Mouse (Mus musculus) left cerebral cortex, postnatal 4 days (tissue): ENCODE results near the gene Prr14l. TPM values are rescaled to one million over a fixed set of nuclear protein-coding genes. Genes with fewer than 3 reads are reported as not detected.
"Not testable (repeated sequence)": the region's sequence is repeated elsewhere in the genome, so short reads cannot be mapped to it uniquely, and the experiment has no call there.

Experiments
- DNase-seq: peaks from one replicate; pipeline ENCODE4 v3.0.0-alpha.2; 2022
- intact Hi-C: fragments of 180-260 bp; cut with DNase I; formaldehyde crosslinking; loops from one replicate; pipeline ENCODE4 v1.15.1; 2025
- total RNA-seq, 2 experiments: library from RNA; stranded (reverse); gene quantifications; 2 replicates each; pipeline ENCODE4 v1.2.3; 2021

Gene Prr14l
- total RNA-seq, 2 experiments from 2014 or later: 26.3 to 31.1 TPM

DNA sequence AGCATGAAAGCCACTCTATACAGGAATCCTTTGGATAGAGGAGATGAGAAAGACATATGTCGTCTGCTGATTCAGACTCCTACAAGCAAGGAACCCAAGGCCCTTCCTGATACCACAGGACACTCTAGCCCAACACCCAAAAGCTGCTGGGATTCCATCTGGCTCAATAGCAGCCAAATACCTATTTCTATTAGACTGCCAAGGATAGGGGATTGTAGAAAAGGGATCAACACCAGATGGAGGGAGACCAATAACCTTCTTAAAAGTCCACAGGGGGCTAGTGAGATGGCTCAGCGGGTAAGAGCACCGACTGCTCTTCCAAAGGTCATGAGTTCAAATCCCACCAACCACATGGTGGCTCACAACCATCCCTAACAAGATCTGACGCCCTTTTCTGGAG, 38.7 kb downstream of the Prr14l start:
- intact Hi-C loops: no loop called here
- no peak for DNase-seq

DNA sequence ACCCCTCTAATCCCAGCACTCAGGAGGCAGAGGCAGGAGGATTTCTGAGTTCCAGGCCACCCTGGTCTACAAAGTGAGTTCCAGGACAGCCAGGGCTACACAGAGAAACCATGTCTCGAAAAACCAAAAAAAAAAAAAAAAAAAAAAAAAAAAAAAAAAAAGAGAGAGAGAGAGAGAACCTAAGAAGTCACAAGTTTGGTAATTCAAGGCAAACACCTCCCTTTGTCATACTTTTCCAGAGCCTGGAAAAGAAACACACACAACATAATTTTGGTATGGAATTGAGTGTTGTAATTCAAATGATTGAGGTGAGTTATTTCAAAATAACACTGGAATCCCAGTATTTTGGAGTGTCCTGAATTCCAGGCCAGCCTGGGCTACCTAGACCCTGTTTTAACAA, 67.6 kb downstream of the Prr14l start:
- intact Hi-C loops, DNase-seq: not testable (repeated sequence)

DNA sequence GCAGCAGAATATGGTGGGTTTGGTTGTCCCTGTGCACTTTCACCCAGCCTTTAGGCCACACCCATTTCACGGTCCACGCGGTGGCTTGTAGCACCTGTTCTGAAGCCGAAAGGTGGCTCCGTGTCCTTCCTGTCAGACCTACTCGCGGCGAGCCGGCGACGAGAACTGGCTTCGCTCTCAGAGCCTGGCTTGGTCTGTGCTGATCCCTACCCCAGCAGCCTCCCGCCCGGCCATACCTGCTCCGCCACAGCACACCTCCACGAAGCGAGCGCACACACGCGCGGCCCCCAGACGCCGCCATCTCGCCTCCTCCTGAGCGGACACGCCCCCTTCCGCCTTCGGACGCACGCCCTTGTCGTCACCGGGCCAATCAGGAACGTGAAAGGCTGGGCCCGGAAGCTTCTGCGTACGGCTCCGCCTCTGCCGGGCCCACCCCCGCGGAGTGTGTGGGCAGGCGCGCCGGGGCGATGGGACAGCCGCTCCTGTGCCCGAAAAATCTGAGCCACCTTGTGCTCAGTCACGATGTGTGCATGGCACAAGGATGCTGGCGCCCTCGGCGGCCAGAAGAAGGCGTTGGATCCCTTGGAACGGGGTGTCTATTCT, 68.6 kb downstream of the Prr14l start, which contains the start of gene Pisd:
Gene Pisd (minus strand): TSS at position 334 of the 603 bp plus-strand sequence.
- intact Hi-C loops: no loop called here
- peak; percentile 96 for DNase-seq

- intact Hi-C loops: no loop called here
Observed at GRCm38 (mm10) chr5:32784726-32785125, 69.3 kb downstream of the Prr14l start.

GRCm38 (mm10) chr5:32781596-32781995, 72.5 kb downstream of the Prr14l start:
- DNase-seq: no peak
- intact Hi-C loops: no loop called here

More at GRCm38 (mm10) chr5:32784726-32785125, 69.3 kb downstream of the Prr14l start:
- no peak for DNase-seq

- no peak for DNase-seq
- intact Hi-C loops: no loop called here
Observed at GRCm38 (mm10) chr5:32778168-32778567, 75.9 kb downstream of the Prr14l start.

- intact Hi-C loops: no loop called here
Observed at GRCm38 (mm10) chr5:32772361-32772760, 81.7 kb downstream of the Prr14l start.

GRCm38 (mm10) chr5:32767636-32768373, 86.3 kb downstream of the Prr14l start:
- DNase-seq: no peak
- intact Hi-C loops: no loop called here

More at GRCm38 (mm10) chr5:32772361-32772760, 81.7 kb downstream of the Prr14l start:
- no peak for DNase-seq

- intact Hi-C loops: no loop called here
- DNase-seq: no peak
Observed at GRCm38 (mm10) chr5:32767004-32767403, 87.1 kb downstream of the Prr14l start.

GRCm38 (mm10) chr5:32761566-32762140, 92.4 kb downstream of the Prr14l start:
- intact Hi-C loops: no loop called here
- no peak for DNase-seq

DNA sequence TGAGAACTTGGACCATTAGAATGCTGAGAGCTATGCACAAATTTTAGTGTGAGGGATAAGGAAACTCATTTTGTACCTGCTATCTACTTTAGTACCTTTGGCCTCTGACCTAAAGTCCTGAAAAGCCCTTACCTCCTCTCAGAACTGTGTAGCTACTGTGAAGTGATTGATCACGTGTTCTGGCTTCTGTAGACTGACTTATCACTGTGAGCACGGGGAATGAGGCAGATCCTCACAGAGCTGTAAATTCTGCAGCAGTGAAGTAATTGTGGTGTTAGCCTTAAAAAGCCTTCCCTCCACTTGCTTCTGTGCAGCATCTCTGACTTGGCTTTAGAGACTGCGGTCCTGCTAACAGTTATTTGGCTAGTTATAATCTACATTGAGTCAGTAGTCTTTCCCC, 93.3 kb downstream of the Prr14l start:
- no peak for DNase-seq
- intact Hi-C loops: no loop called here

DNA sequence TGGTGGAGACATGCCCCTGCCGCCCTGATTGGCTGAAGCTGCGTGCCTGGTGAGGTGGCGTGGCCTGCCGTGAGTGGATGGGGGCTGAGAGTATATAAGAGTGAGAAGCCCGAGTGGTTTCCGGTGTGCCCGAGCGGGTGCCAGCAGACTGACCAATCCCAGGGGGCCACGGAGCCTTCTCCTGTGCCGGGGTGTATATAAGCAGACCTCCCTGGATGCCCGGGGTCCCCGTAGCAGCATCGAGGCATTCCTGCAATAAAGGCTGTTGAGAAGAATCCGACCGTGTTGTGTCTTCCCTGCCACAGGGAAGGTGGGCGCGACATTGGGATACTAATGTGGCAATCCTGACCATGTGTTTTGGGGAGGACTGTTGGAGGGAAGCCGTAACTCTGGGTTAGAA, 93.7 kb downstream of the Prr14l start:
- intact Hi-C loops, DNase-seq: not testable (repeated sequence)

- no peak for DNase-seq
- intact Hi-C loops: no loop called here
Observed at GRCm38 (mm10) chr5:32759662-32760061, 94.4 kb downstream of the Prr14l start.

DNA sequence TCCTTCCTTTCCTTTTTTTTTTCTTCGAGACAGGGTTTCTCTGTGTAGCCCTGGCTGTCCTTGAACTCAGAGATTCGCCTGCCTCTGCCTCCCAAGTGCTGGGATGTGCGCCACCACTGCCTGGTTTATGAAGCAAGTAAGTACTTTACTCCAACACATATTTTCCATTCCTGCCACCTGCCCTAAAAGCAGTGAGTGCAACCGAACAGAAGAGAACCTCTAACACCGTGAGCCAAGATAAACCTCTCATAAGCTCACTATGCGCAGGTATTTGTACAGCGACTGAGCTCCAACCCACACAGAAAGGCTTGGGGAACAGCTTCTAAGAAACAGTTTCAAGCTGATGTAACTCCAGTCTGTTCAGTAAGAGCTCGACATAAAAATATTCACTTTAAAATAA, 97.9 kb downstream of the Prr14l start:
- DNase-seq: no peak
- intact Hi-C loops: no loop called here

GRCm38 (mm10) chr5:32751736-32752135, 102.3 kb downstream of the Prr14l start:
- no peak for DNase-seq
- intact Hi-C loops: no loop called here

DNA sequence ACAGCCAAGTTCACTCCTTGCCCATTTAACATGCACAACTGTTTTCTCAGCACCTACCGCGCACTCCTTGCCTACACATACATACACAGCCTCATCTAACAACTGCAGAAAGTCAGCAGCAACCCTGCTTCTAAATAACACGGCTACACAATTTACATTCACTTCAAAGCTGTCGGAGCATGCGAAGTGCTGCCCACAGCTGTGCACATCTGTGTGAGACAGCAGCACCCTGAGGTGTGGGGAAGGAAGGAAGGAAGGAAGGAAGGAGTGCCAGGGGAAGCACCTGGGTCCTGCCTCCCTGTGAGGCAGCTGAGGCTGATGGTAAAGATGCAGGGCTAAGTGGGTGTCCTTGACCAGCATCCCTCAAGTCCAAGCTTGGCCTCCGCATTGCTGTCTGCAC, 105.1 kb downstream of the Prr14l start:
- intact Hi-C loops: no loop called here
- DNase-seq: no peak

- DNase-seq: peak; percentile 26
- intact Hi-C loops: no loop called here
Observed at GRCm38 (mm10) chr5:32747650-32748375, 106.2 kb downstream of the Prr14l start.

GRCm38 (mm10) chr5:32745705-32746655, 108.1 kb downstream of the Prr14l start:
- DNase-seq: peak; percentile 46
- intact Hi-C loops: no loop called here

DNA sequence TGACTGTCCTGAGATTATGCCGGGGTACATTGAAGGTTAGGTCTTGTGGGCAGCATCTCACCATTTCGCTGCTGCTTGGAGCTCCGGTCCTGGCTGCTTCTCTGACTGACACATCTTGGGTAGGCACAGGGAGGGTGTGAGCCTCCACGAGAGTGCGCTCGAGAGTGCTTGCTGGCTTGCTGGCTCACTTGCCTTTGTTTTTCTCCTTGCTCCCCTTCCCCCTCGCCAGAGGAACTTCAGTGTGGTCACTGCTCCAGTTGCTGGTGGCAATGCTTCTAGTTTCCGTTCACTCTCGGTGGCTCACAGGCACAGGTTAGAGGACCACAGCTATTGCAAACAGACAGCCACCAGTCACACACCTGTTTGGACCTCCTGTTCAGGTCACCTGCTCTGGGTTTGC, 111.9 kb downstream of the Prr14l start:
- intact Hi-C loops: no loop called here
- peak; percentile 65 for DNase-seq

- DNase-seq, intact Hi-C loops: not testable (repeated sequence)
Observed at GRCm38 (mm10) chr5:32741377-32741776, 112.7 kb downstream of the Prr14l start.
